Comparison of ENCODE assay signal across 18 mouse cellular contexts in the genomic region with DNA sequence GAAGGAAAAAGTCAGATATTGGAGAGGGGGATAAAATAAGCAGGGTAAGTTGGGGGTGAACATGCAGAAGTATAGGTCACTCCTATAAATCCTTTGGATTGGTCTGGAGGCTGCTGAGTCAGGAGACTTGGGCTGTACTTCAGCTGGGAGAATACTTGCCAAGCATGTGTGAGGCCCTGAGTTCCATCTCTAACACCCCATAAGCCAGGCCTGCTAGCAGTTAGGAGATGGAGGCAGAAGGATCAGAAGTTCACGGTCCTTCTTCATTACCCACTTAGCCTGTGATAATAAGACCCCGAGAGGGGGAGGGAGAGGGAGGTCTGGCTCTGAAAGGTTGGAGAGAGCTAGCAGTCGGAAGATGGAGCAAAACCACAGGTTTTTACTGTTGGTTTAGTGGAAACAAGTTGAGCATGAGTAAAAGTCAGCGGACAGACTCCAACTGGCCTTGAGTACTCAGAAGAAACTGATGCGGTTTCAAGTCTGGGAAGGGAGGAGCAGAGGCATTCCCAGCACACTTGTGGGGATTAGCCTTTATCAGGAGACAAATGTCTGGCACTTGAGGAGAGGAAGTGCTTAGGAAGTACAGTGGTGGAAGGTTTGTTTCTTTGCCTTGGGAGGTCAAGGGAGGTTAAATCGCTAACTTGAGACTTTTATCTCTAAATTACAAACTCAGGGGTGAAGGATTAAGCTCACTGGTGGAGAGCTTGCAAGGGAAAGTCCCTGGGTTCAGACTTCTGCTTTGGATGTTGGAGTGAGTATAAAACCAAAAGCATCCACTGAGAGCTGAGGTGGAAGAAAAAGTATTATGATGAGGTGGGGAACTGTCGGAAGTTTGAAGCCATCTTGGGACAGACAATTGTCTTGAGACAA. TPM values are rescaled to one million over a fixed set of nuclear protein-coding genes. Genes with fewer than 3 reads are reported as not detected.
DNase-seq lines count a peak whose midpoint lies in the region; ATAC-seq and TF ChIP-seq lines count a peak whose summit lies in the region.
"Had no signal": no experiment of that assay in that cellular context is flagged by ENCODE, and none has a peak within 500 bp of the region (broad histone marks: within the 10 kb centered on the region; RNA-seq: fewer than 3 reads in every experiment).

No protein-coding gene starts in this region.

- H3K9me3 ChIP-seq in lung, embryonic 14.5 days (ENCODE audit: low read depth, low read length) = no peaks in the 10 kb centered on the region
- no peaks in the 10 kb centered on the region for H3K9me3 ChIP-seq in heart, embryonic 16.5 days (replicated peaks; ENCODE audit: control insufficient read depth, low read length)
- H3K9me3 ChIP-seq in midbrain, embryonic 13.5 days = no peaks in the 10 kb centered on the region
- H3K9me3 ChIP-seq: hindbrain, embryonic 10.5 days; midbrain, embryonic 10.5 days had no signal

- no peaks in the 10 kb centered on the region for H3K4me1 ChIP-seq in lung, embryonic 14.5 days (ENCODE audit: insufficient read depth)
- H3K4me1 ChIP-seq in lung, adult 2 months (ENCODE audit: control insufficient read depth, insufficient read depth, low read length) = no peaks in the 10 kb centered on the region
- no peaks in the 10 kb centered on the region for H3K4me1 ChIP-seq in heart, embryonic 16.5 days (ENCODE audit: control insufficient read depth, insufficient read depth, low read length)
- no peaks in the 10 kb centered on the region for H3K4me1 ChIP-seq in midbrain, embryonic 13.5 days (replicated peaks)
- H3K4me1 ChIP-seq: hindbrain, embryonic 10.5 days; midbrain, embryonic 10.5 days had no signal

- TF ChIP-seq CTCF in lung, embryonic 14.5 days (IDR thresholded peaks at IDR 0.05; ENCODE audit: low read depth) = no peak
- TF ChIP-seq CTCF in lung, adult 2 months (IDR thresholded peaks at IDR 0.05; ENCODE audit: insufficient read depth, low read length) = no peak

- no peak overlapping the region for H3K4me2 ChIP-seq in lung, embryonic 14.5 days
- H3K4me2 ChIP-seq in heart, embryonic 16.5 days (ENCODE audit: low read depth, low read length) = no peak overlapping the region
- H3K4me2 ChIP-seq in midbrain, embryonic 13.5 days (replicated peaks) = no peak overlapping the region

- DNase-seq in heart, adult 9 months (ENCODE audit: low spot score in 2 of 2) = peak; percentile 7 to 15
- no peak for DNase-seq in heart, postnatal 25 days (ENCODE audit: low spot score)
- peak; percentile 71 for DNase-seq in lung, embryonic 14.5 days
- DNase-seq in lung, adult 2 months = no peak
- peak; percentile 62 for DNase-seq in MEL-GATA-1-ER (ENCODE audit: extremely low read depth, low read depth)
- DNase-seq in left cerebral cortex, adult 8-10 months (ENCODE audit: low spot score in 2 of 2) = no peak
- DNase-seq: B cell, adult 2 months; cerebellum, adult 11 months; layer of hippocampus, postnatal 36 days; right cerebral cortex, postnatal 25 days had no signal

- H3K27ac ChIP-seq in lung, embryonic 14.5 days (ENCODE audit: low read depth) = peak overlapping the region; percentile 63; the same call in 1 of the 2 replicates
- no peak overlapping the region for H3K27ac ChIP-seq in heart, embryonic 16.5 days (ENCODE audit: low read length)
- H3K27ac ChIP-seq in midbrain, embryonic 13.5 days = no peak overlapping the region
- H3K27ac ChIP-seq: hindbrain, embryonic 10.5 days; midbrain, embryonic 10.5 days had no signal

- TF ChIP-seq POLR2A in lung, adult 2 months (IDR thresholded peaks at IDR 0.05; ENCODE audit: borderline replicate concordance, extremely low read depth, low read depth, low read length) = no peak

- H3K27me3 ChIP-seq in lung, embryonic 14.5 days (ENCODE audit: insufficient read depth, low read length) = no peaks in the 10 kb centered on the region
- H3K27me3 ChIP-seq in heart, embryonic 16.5 days (ENCODE audit: control insufficient read depth, insufficient read depth, low read length) = no peaks in the 10 kb centered on the region
- H3K27me3 ChIP-seq in midbrain, embryonic 13.5 days = peaks cover 32% of the 10 kb centered on the region

- H3K4me3 ChIP-seq in lung, embryonic 14.5 days (ENCODE audit: low read depth, low read length) = no peak overlapping the region
- no peak overlapping the region for H3K4me3 ChIP-seq in lung, adult 2 months (replicated peaks; ENCODE audit: extremely low read depth, low read depth, low read length)
- no peak overlapping the region for H3K4me3 ChIP-seq in heart, embryonic 16.5 days (ENCODE audit: low read length)
- H3K4me3 ChIP-seq in midbrain, embryonic 13.5 days (replicated peaks) = no peak overlapping the region
- H3K4me3 ChIP-seq: hindbrain, embryonic 10.5 days; midbrain, embryonic 10.5 days had no signal

- H3K9ac ChIP-seq in lung, embryonic 14.5 days = no peak overlapping the region
- H3K9ac ChIP-seq in heart, embryonic 16.5 days (ENCODE audit: low read length) = no peak overlapping the region
- no peak overlapping the region for H3K9ac ChIP-seq in midbrain, embryonic 13.5 days (replicated peaks)

- intact Hi-C loops in heart, postnatal 25 days (cut with DNase I) = no loop called here

- WGBS in lung, embryonic 14.5 days = 33% methylated on average over 7 of the region's 7 CpGs
- WGBS in lung, adult 2 months = 47% methylated on average over 7 of the region's 7 CpGs
- WGBS in heart, embryonic 16.5 days = 28% methylated on average over 7 of the region's 7 CpGs
- 54% methylated on average over 7 of the region's 7 CpGs for WGBS in midbrain, embryonic 13.5 days

- no peaks in the 10 kb centered on the region for H3K36me3 ChIP-seq in lung, embryonic 14.5 days (ENCODE audit: insufficient read depth)
- H3K36me3 ChIP-seq in heart, embryonic 16.5 days (ENCODE audit: control insufficient read depth, insufficient read depth) = no peaks in the 10 kb centered on the region
- H3K36me3 ChIP-seq in midbrain, embryonic 13.5 days = no peaks in the 10 kb centered on the region
- H3K36me3 ChIP-seq: hindbrain, embryonic 10.5 days; midbrain, embryonic 10.5 days had no signal

- peak; percentile 96 for ATAC-seq in lung, embryonic 14.5 days (ENCODE audit: insufficient read depth)
- ATAC-seq in heart, embryonic 16.5 days (replicated peaks; ENCODE audit: extremely low read depth, insufficient read depth, low FRiP score) = peak; percentile 6
- no peak for ATAC-seq in midbrain, embryonic 13.5 days

RNA-seq across cellular contexts. Expression of a gene that starts 3.9 kb away (rescaled TPM):
- total RNA-seq in heart, postnatal 25 days (2021) = not detected
- polyA plus RNA-seq in lung, embryonic 14.5 days (2014; fragmentation: Nextera tagmentation; extraction: Ambion mirVana) = 0.39 and 0.47 TPM in 2 replicates
- not detected in 2 replicates for polyA plus RNA-seq in lung, adult 2 months (2012; rRNA removed)
- polyA plus RNA-seq in heart, embryonic 16.5 days (2015; fragmentation: Nextera tagmentation; extraction: Ambion mirVana) = 0.11 TPM in 1 of 2 replicates, not detected in the other
- not detected in 2 replicates for polyA plus RNA-seq in midbrain, embryonic 13.5 days (2015; fragmentation: Nextera tagmentation; extraction: Ambion mirVana)
- total RNA-seq in left cerebral cortex, adult 8-10 months (2022) = under 1 TPM in 1 of 4 experiments, not detected in 3; 0.42 TPM
- total RNA-seq: ES-E14; gastrocnemius, postnatal 4 days; layer of hippocampus, postnatal 36 days had no signal
- polyA plus RNA-seq: large intestine, adult 2 months; limb, embryonic 11.5 days had no signal

RNA-seq across cellular contexts. Expression of a gene that starts 16.2 kb away (rescaled TPM):
- 1 to 10 TPM; 3.7 to 4.4 TPM for total RNA-seq in heart, postnatal 25 days (2021)
- polyA plus RNA-seq in lung, embryonic 14.5 days (2014; fragmentation: Nextera tagmentation; extraction: Ambion mirVana) = 33.4 and 34.3 TPM in 2 replicates
- polyA plus RNA-seq in lung, adult 2 months (2012; rRNA removed) = 5.3 and 5.7 TPM in 2 replicates
- 17.4 and 17.8 TPM in 2 replicates for polyA plus RNA-seq in heart, embryonic 16.5 days (2015; fragmentation: Nextera tagmentation; extraction: Ambion mirVana)
- polyA plus RNA-seq in midbrain, embryonic 13.5 days (2015; fragmentation: Nextera tagmentation; extraction: Ambion mirVana) = 27.1 and 30.4 TPM in 2 replicates
- total RNA-seq in left cerebral cortex, adult 8-10 months (2022) = 10 to 100 TPM in 2 of 4 experiments, 1 to 10 TPM in 2; 7.8 to 11.5 (median 10.0) TPM

RNA-seq across cellular contexts. Expression of a gene that starts 46.6 kb away (rescaled TPM):
- total RNA-seq in heart, postnatal 25 days (2021) = 1 to 10 TPM; 1.1 to 1.9 TPM
- polyA plus RNA-seq in lung, embryonic 14.5 days (2014; fragmentation: Nextera tagmentation; extraction: Ambion mirVana) = 0.68 and 1.0 TPM in 2 replicates
- 1.9 and 3.3 TPM in 2 replicates for polyA plus RNA-seq in lung, adult 2 months (2012; rRNA removed)
- 1.4 and 3.1 TPM in 2 replicates for polyA plus RNA-seq in heart, embryonic 16.5 days (2015; fragmentation: Nextera tagmentation; extraction: Ambion mirVana)
- polyA plus RNA-seq in midbrain, embryonic 13.5 days (2015; fragmentation: Nextera tagmentation; extraction: Ambion mirVana) = 0.05 and 0.18 TPM in 2 replicates
- total RNA-seq in left cerebral cortex, adult 8-10 months (2022) = 1 to 10 TPM in 1 of 4 experiments, under 1 TPM in 3; 0.57 to 1.4 (median 0.77) TPM
- total RNA-seq: ES-E14 had no signal

Comparison
In these comparisons a context has a peak if more than half of its experiments do, and no peak if none do; other contexts are left out.
1. DNase-seq: peak in heart, adult 9 months (2 of 2), lung, embryonic 14.5 days (single experiment) and MEL-GATA-1-ER (single experiment); none in heart, postnatal 25 days (single experiment), lung, adult 2 months (single experiment) and left cerebral cortex, adult 8-10 months (0 of 2).